Mouse (Mus musculus) liver, embryonic 14.5 days (tissue): ENCODE data around the gene Unc13a.

ENCODE experiments used
- CTCF ChIP-seq: IDR thresholded peaks from 2 replicates; pipeline ENCODE4 v1.5.1; 2016; ENCODE audit warnings: antibody characterized with exemption, low read depth, control low read depth
- EP300 ChIP-seq: IDR thresholded peaks from 2 replicates; pipeline ENCODE4 v1.6.1; 2016; ENCODE audit warnings: antibody characterized with exemption, low read depth

DNA sequence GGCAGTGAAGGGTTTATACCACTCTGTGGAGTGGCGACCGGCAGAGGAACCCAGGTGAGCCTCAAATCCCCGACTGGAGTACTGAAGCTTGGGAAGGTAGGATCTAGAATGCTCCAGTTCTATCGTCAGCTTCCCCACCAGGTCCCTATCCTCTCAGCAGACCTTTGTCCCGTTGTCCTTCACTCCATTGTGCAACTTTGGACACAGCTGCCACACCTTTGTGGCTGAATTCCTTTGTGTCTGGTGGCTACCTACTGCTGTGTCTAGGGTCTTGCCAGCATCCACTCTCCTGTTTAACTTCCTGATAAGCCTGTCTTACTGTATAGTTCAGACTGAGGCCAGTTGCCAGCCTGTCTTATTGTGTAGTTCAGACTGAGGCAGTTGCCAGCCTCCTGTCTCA is 59.4 kb downstream of the Unc13a start:
- no peak for TF ChIP-seq CTCF
- TF ChIP-seq EP300: no peak
